Mouse (Mus musculus) spleen, postnatal 10 days (tissue): ENCODE results near the gene Olfr370.
"Not testable (repeated sequence)": the region's sequence is repeated elsewhere in the genome, so short reads cannot be mapped to it uniquely, and the experiment has no call there.

ENCODE experiments used
- DNase-seq, 2 experiments: peaks; one replicate each; pipeline ENCODE4 v3.0.0; 2021 to 2022; ENCODE audit warnings: low spot score in 2 of 2

Olfr370 gene

DNA sequence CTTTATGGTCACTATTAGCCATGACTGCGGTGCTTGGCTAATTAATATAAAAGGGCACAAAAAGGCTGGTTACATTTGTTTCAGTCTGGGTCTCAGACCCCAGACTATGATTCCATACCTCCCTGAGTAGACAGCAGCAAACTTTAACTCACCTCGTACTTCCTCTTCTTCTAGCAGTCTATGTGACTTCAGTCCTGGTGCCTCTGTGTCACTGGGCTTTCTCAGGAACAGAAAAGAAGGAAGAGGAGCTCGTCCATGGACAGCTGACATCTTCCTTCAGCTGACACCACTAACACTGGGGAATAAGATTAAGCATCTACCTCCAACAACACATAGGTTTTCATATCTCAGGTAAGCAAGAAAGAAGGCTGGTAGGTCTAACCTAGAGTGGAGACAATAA lies at the start of gene Olfr370:
Gene Olfr370 (plus strand): TSS at position 45 of the 400 bp plus-strand sequence.
- no peak for DNase-seq

GRCm38 (mm10) chr8:83511696-83512095 lies 23.9 kb upstream of the Olfr370 start:
- DNase-seq, result no peak

- DNase-seq, result no peak
Measured at GRCm38 (mm10) chr8:83520432-83520831, 15.1 kb upstream of the Olfr370 start.

GRCm38 (mm10) chr8:83520907-83521306 lies 14.7 kb upstream of the Olfr370 start:
- DNase-seq, result not testable (repeated sequence)

DNA sequence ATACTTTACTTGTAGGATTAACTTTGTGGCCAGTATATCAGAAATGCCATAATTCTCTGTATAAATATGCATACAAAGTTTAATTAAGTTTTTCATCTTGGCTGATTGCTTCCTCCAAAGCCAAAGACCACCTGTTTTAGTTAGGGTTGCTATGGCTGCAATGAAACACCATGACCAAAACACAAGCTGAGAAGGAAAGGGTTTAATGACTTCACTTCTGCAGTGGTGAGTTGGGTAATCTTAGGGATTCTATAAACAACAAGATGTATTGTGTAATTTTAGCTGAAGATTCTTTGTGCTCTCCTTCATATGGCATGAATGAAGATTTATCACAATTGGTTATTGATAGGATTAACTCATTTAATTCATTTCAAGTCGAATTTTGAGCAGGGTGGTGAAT lies 14.3 kb upstream of the Olfr370 start:
- no peak for DNase-seq

- no peak for DNase-seq
Measured at GRCm38 (mm10) chr8:83534802-83535201, 778 bp upstream of the Olfr370 start.

DNA sequence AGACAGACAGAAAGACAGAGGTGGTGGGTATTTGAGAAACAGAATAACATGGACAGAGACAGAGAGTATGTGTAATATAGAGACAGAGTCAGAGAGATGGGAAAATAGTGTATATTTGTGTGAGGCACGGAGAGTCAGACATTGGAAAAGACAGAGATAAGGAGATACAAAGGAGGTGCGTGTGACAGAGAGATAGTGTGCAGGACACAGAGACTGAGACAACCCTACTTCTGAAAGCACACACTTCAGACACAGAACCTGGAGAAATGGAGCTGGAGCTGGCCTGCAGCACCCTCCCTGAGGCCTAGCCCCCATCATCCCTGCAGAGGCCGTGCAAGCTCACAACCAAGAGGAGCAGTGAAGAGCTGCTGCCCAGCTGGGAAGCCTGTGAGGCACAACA lies 27.1 kb downstream of the Olfr370 start:
- peak in 1 of 2 experiments; percentile 13 for DNase-seq

- DNase-seq, result no peak
Measured at GRCm38 (mm10) chr8:83563246-83563645, 27.7 kb downstream of the Olfr370 start.

DNA sequence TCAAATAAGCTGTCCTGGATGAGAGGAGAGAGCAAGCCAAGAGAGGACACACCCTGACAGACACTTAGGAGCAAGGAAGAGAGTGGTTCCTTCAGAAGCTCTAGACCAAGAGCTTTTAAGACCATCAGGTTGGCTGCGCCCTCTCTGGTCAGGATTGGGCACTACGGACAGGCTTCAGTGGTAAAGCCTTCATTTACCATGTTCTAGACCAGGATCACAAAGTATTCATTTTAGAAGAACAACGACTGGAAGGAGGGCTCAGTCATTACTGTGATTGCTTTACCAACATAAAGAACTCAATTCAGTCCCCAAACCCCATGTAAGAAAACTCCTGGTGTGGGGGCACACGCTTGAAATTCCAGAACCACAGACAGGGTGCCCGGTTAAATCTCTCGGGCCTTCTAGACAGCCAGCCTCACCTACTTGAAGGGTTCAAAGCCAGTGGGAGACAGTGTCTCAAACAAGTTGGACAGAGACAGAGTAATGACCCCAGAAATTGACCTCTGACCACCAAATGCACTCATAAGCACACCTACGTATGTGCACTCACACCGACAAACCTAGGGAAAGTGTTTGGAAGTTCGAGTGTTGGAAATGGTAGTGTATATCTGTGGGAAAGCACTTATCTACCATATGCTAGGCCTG lies 30.3 kb downstream of the Olfr370 start:
- DNase-seq, result peak; percentile 64 to 82

DNA sequence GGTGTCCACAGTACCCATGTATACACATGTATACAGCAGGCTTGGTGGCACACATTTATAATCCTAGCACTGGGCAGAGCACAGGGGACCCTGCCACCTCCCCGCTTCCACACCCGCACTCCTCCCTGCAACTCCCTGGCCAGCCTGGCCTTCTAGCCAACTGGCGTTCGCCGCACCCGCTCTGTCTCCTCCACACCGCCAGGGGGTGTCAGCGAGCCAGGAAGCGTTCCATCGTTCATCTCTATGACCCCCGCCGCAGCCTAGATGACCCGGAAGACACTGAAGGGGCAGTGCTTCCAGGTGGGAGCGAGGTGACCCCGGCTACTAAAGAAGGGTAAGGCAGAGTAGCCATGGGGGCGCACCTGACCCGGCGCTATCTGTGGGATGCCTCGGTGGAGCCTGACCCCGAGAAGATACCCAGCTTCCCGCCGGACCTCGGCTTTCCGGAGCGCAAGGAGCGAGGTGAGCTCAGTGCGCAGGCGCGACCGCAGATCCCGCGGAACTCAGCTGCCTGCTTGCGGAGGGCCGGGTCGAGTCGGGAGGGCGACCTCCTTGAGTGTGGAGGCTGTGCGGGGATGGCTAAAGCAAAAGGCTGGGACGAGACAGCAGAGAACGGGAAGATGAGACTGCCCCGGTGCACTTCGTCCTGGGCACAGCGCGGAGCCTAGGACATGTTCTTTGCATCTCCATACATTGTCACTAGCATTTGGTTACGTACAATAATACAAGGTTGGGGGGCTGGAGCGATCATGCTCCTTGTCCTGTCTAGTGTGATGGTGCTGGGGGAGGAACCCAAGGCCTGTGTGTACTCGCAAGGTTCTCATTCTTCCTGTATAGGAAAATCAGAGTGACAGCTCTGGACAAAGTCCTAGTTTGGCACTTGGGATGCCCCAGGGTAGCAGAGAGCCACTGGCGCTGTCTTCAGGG lies 31.2 kb downstream of the Olfr370 start, which contains the start of gene Ndufb7:
Gene Ndufb7 (plus strand): TSS at position 203 of the 927 bp plus-strand sequence.
- peak; percentile 96 to 97 for DNase-seq

- peak in 1 of 2 experiments; percentile 17 for DNase-seq
Measured at GRCm38 (mm10) chr8:83567668-83568067, 32.1 kb downstream of the Olfr370 start.

DNA sequence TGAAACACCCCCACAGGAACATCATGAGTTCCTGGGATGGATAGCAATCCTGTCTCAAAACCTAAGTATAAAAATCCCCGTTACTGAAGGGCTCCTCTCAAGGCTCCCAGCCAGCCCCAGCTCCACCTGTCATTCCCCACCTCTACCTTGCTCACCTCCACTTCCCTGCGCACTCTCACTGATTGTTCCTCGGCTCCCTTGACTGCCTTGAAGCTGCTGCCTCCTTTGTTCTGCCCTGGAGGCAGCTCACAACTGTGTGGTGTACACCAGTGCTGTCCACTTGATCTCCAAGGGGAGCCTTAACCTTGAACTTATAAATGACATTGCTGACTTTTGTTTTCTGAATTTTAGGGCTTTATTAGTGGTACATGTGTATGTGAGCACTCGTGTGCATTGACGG lies 32.5 kb downstream of the Olfr370 start:
- DNase-seq, result peak in 1 of 2 experiments; percentile 7

GRCm38 (mm10) chr8:83568755-83569154 lies 33.2 kb downstream of the Olfr370 start:
- DNase-seq, result peak in 1 of 2 experiments; percentile 4

DNA sequence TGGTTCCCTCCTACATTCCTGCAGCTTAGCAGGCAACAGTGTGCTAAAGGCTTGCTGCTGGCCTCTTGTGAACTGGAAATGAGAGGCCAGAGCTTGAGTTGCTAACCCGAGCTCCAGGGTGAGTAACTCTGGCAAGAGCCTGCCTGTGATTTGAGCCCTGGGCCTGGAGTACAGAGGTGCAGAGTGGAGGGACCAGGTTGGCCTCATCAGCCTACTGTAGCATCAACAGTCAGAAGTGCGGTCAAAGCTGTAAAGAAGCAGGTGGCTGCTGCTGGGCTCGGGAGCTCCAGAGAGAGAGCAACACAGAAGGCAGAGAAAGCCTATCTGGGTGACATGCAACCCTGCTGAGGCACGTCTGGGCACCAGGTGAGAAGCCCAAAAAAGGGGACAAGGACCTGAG lies 33.6 kb downstream of the Olfr370 start:
- DNase-seq, result peak; percentile 4 to 14

- peak; percentile 6 to 12 for DNase-seq
Measured at GRCm38 (mm10) chr8:83570272-83571000, 34.9 kb downstream of the Olfr370 start.

GRCm38 (mm10) chr8:83571001-83571340 lies 35.4 kb downstream of the Olfr370 start:
- peak; percentile 3 to 13 for DNase-seq

GRCm38 (mm10) chr8:83571791-83572190 lies 36.2 kb downstream of the Olfr370 start:
- DNase-seq, result peak; percentile 3 to 13

GRCm38 (mm10) chr8:83572246-83572812 lies 36.7 kb downstream of the Olfr370 start:
- DNase-seq, result peak; percentile 7 to 13

GRCm38 (mm10) chr8:83573140-83573875 lies 37.7 kb downstream of the Olfr370 start:
- peak; percentile 44 to 64 for DNase-seq

- peak; percentile 4 to 13 for DNase-seq
Measured at GRCm38 (mm10) chr8:83574631-83575315, 39.2 kb downstream of the Olfr370 start.
